Mouse (Mus musculus) lung, adult 2 months (tissue): ENCODE measurements at regions not wholly inside any gene's neighbourhood (a gene's known extent, or its start where the extent isn't known, plus 50 kb on each side); places are given as distances from the start of the nearest gene placed in this dataset.

Source experiments
- DNase-seq: peaks from one replicate; pipeline ENCODE4 v3.0.0; 2022
- H3K4me1 ChIP-seq: fragments of 200-500 bp; 2 replicates; pipeline ENCODE4 v1.6.1; 2011; ENCODE audit warnings: low read length; ENCODE audit not compliant: control insufficient read depth, insufficient read depth
- H3K4me3 ChIP-seq: fragments of 200-500 bp; replicated peaks from 2 replicates; pipeline ENCODE3; 2011; ENCODE audit warnings: low read depth, mild to moderate bottlenecking, control low read depth, low read length; ENCODE audit errors: extremely low read depth
- CTCF ChIP-seq: fragments of 200-500 bp; IDR thresholded peaks from 2 replicates; pipeline ENCODE4 v1.5.1; 2011; ENCODE audit warnings: mild to moderate bottlenecking, low read length, control low read depth; ENCODE audit not compliant: insufficient read depth
- POLR2A ChIP-seq: fragments of 200-500 bp; IDR thresholded peaks from 2 replicates; pipeline ENCODE4 v1.6.1; 2011; ENCODE audit warnings: low read depth, mild to moderate bottlenecking, control low read depth, low read length, borderline replicate concordance; ENCODE audit errors: extremely low read depth
- WGBS: fragments of 180-500 bp; shearing (Covaris S2); methylation state at CpG from one replicate; pipeline ENCODE4 v1.1.7; 2018; 5-methylcytosine and 5-hydroxymethylcytosine counted together

DNA sequence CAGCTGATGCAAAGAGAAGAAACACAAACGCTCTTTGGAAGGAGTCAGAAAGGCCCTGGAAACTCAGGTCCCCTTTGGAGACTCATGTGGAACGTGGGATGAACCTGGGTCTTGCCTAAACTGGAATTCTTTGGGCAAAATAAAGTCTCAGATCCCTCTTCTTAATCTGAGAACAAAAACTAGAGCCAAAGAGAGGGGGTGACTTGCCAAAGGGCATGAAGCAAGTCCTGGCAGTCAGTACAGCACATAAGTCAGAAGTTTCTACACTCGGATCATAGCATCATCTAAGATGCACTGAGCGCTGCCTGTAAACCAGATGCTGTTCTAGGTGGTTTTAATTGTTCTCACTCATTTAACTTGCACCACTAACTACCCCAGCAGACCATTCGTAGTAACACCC is 101.8 kb upstream of the Usp24 start:
- TF ChIP-seq CTCF = no peak
- TF ChIP-seq POLR2A = no peak
- no peak overlapping the region for H3K4me3 ChIP-seq
- no peak for DNase-seq
- H3K4me1 ChIP-seq = no peaks in the 10 kb centered on the region
- WGBS = 76% methylated on average over 5 of the region's 5 CpGs

DNA sequence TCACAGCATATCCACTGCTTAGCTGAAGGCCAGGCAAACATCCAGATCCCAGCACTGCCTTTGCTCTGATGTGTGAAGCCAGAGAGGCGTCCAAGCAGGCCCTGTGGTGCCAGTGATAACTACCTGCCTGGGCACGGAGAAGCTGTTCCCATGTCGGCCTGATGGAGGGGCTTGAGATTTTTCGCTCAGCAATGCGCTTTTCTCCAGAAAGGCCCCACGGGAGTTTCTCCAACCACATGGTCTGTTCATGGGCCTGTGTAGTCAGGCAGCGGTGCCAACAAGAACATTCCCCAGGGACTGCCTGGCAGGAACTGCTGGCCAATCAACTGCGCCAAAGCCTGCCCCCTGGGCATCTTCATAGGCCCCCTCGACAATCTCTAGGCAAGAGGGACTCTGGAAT is 95.4 kb upstream of the Usp24 start:
- no peaks in the 10 kb centered on the region for H3K4me1 ChIP-seq
- H3K4me3 ChIP-seq = no peak overlapping the region
- WGBS = 77% methylated on average over 9 of the region's 9 CpGs
- no peak for DNase-seq
- TF ChIP-seq POLR2A = no peak
- no peak for TF ChIP-seq CTCF

DNA sequence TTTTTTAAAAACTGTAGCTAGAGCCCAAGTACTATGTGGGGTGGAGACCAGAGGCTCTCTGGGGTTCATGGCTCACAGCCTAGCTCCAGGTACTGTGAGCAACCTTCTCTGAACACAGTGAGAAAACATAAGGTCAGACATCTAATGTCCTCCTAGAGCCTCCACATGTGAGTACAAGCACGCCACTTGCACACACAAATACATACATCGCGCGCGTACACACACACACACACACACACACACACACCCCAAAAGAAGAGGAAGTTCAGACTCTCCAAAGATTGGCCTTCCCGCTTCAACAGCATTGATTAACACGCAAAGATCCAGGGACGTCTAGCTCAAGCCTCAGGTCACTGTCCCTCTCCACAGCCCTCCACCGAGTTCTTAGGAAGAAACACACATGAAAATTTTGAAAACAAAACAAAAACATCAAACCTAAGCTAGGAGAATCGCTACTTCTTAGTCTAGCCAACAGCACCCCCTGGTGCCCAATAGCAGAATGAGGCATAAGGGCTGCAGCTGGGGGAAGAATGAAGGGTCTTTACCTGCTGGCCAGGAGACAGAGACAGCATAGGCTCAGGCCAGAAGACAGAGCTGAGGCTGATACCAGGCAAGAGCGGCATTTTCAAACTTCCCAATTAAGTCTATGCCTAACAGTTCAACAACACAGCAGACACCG is 90.7 kb upstream of the Usp24 start:
- 38% methylated on average over 12 of the region's 12 CpGs for WGBS
- peak; percentile 49 for DNase-seq
- Histone ChIP-seq H3K4me3 (peak overlapping the region; percentile 37), H3K4me1 (no peaks in the 10 kb centered on the region)
- no peak for TF ChIP-seq POLR2A
- peak; percentile 61 for TF ChIP-seq CTCF

- DNase-seq = no peak
- TF ChIP-seq CTCF (no peak), POLR2A (no peak)
- H3K4me1 ChIP-seq = no peaks in the 10 kb centered on the region; the same call in 1 of the 2 replicates
- 61% methylated on average over 8 of the region's 8 CpGs for WGBS
- no peak overlapping the region for H3K4me3 ChIP-seq
These were observed 88.6 kb upstream of the Usp24 start for GRCm38 (mm10) chr4:106227428-106227827.

DNA sequence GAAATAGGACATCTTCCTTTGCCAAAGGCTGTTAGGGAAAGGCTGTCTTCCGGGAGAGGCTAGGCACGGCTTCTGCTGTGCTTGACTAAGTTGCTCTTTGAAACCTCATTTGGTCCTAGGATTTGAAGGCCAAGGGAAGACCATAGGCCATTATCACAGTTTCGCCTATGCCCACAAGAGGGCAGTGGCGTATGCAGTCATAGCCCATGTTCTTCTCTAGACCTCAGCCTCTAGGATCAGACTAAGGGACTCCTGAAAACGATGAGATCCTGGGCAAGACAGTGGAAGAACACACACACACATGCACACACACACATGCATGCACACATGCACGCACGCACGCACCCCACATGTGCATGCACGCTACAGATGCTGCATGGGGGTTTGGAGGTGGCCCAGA is 87.5 kb upstream of the Usp24 start:
- TF ChIP-seq CTCF (peak; percentile 83), POLR2A (no peak)
- peak; percentile 59 for DNase-seq
- Histone ChIP-seq H3K4me1 (no peaks in the 10 kb centered on the region; the same call in 1 of the 2 replicates), H3K4me3 (no peak overlapping the region)
- WGBS = 34% methylated on average over 9 of the region's 9 CpGs

DNA sequence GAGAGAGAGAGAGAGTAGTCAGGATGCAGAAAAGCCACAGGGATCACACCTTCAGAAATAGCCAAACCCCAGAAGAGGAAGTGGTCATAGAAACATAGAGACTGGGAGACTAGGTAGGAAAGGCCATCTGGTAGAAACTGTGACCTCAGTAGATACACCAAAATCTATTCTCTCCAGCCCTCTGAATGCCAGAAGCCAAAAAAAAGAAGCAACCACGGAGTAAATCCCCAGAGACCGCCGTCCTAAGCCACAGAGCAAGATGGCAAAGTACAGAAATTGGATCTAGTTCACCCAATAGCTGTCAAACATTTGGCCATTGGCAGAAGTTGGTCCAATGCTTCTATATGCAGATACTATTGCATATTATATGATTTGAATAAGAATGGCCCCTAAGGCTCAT is 86.5 kb upstream of the Usp24 start:
- WGBS = 74% methylated on average over 3 of the region's 3 CpGs
- no peak for DNase-seq
- TF ChIP-seq CTCF = no peak
- no peak for TF ChIP-seq POLR2A
- H3K4me3 ChIP-seq = no peak overlapping the region
- H3K4me1 ChIP-seq = no peaks in the 10 kb centered on the region; the same call in 1 of the 2 replicates

DNA sequence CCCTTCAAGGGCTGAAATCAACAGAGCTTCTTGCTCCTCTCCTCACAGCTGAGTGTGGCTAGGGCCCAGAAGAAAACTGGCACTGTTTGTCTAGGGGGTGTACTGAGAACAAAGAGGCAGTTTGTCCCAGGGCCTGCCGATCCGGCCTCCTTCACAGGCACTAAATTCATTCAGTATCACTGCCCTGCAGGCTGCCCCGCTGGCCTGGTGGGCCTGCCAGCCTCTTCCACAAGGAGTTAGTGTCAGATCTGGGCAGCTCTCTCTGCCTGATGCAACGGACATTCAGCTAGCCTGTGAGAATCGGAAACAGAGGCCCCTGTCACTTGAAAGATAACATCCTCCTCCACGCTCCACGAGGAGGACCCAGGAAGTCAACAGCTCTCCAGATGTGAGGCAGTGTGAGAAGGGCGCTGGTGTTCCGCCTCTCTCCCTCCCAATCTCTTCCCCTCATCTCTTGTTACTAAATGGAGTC is 83.5 kb upstream of the Usp24 start:
- Histone ChIP-seq H3K4me1 (no peaks in the 10 kb centered on the region; the same call in 1 of the 2 replicates), H3K4me3 (no peak overlapping the region)
- no peak for DNase-seq
- WGBS = 24% methylated on average over 9 of the region's 9 CpGs
- TF ChIP-seq POLR2A (no peak), CTCF (no peak)

GRCm38 (mm10) chr4:106244384-106244819 is 71.6 kb upstream of the Usp24 start:
- 87% methylated on average over 14 of the region's 14 CpGs for WGBS
- DNase-seq = no peak
- H3K4me1 ChIP-seq = no peaks in the 10 kb centered on the region
- H3K4me3 ChIP-seq = no peak overlapping the region
- TF ChIP-seq POLR2A (no peak), CTCF (no peak)

DNA sequence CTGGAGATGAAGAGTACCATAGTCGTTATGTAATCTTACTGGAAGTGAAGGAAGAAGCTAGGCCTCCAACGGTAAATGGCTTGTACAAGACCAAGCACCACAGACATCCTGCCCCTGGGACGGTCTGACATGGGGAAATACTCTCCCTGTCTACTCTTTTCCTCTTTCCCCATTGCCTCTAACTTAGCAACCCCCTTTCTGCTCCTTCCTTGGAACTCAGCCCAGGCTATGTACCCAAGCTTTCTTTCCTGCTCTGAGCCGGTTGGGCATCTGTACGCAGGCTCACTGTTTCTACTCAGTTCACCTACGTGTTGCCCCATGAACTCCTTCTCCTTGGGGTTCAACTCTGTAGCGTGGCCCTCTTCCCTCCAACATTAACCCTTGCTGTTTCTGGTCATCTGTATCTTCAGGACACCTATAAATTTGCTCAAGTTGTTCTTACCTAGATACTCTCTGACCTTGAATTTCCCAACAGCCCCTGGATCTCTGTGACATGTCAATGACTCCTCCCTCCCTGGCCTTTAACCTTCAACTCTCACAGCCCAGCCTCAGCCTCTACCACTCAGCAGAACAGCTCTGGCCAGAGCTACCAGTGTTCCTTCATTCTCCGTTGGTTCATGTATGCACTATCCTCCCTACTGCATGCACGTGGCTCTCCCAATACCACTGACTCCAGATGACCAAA is 71.0 kb upstream of the Usp24 start:
- WGBS = 78% methylated on average over 9 of the region's 9 CpGs
- Histone ChIP-seq H3K4me3 (no peak overlapping the region), H3K4me1 (no peaks in the 10 kb centered on the region)
- no peak for TF ChIP-seq CTCF
- TF ChIP-seq POLR2A = no peak
- DNase-seq = no peak

- H3K4me3 ChIP-seq = no peak overlapping the region
- 75% methylated on average over 2 of the region's 2 CpGs for whole genome bisulfite sequencing
- TF ChIP-seq CTCF (no peak), POLR2A (no peak)
- H3K4me1 ChIP-seq = no peaks in the 10 kb centered on the region
- no peak for DNase-seq
These were observed 69.3 kb upstream of the Usp24 start for GRCm38 (mm10) chr4:106246695-106247094.

DNA sequence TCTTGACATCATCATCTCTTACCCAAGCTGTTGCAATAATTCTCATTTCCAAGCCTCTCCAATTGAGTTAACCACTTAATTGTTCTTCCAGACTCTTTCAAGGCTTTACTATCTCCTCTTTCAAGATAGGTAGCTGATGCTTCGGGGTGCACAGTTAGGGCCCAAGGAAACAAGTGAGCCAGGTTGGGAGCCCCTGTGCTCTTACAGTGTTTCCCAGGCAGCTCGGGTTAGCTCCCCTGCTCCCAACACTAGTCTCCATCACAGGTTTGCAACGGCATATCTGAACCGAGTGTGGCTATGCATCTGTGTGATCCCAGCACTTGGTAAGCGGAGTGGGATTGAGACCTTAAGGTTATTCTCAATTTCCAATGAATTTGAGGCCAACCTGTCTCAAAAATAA is 68.6 kb upstream of the Usp24 start:
- DNase-seq = no peak
- TF ChIP-seq POLR2A (no peak), CTCF (no peak)
- H3K4me1 ChIP-seq = no peaks in the 10 kb centered on the region
- WGBS = 93% methylated on average over 5 of the region's 5 CpGs
- no peak overlapping the region for H3K4me3 ChIP-seq
